Mouse (Mus musculus) heart, adult 18-20 months (tissue): Measurements from ENCODE around the gene Cdkal1. TPM values are rescaled to one million over a fixed set of nuclear protein-coding genes. Genes with fewer than 3 reads are reported as not detected.

Experiments
- DNase-seq, 2 experiments: peaks; one replicate each; pipeline ENCODE4 v3.0.0; 2021 to 2022; ENCODE audit warnings: mixed read lengths in 1 of 2
- total RNA-seq, 2 experiments: library from RNA; stranded (reverse); gene quantifications; 2 replicates each; pipeline ENCODE4 v1.2.3; 2021

The Cdkal1 gene
- total RNA-seq, 2 experiments from 2014 or later, result 25.8 to 32.5 TPM

DNA sequence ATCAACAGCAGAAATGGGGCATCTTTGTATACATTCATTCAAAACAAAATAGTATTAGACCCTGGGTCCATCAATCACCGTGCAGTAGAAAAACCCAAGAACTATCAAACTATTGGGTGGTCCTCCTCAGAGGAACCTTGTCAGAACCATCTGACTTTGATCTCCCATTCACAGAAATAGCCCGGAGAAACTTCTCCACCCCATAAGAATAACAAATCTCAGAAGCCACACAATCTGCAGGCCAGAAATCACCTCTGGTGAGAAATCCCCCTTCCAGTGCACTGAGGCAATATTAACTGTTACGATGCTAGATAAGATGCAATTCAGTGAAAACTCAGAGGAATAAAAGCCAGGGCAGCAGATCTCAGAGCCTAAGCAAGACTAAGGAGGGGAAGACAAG, 275.5 kb downstream of the Cdkal1 start:
- no peak for DNase-seq

DNA sequence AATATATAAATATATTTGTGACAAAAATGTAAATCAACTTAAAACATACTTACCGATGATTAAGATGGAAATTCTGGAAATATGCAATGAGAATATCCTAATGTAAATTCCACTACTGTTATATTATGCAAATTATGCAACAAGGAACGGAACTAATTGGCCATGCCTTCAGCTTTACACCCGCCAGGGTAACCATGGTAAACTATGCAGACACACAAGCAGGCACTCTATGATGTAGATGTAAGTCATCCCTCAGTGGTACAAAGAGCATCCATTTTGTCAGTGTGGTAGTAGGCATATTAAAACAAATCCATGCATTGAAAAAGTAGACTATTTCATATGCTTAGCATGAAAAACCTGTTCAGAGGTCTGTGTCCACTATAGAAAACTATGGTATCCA, 276.9 kb downstream of the Cdkal1 start:
- no peak for DNase-seq

DNA sequence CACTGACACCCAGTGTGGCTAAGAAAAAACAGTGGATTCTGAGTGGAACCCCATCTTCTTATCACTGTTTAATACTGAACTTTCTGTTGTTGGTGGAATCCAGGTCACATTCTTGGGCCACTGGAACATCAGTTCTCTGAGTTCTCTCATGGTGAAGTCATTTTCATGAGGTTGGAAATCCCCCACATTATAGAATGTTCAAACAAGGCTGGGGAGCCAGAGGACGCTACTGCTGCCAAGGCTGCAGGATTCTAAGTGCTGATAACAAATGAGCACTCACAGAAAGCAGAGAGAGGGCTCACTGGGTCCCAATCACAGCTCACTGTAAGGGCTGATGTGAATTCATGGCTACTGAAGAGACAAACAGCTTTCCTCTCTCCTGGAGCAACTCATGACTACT, 280.7 kb downstream of the Cdkal1 start:
- DNase-seq, result peak in 1 of 2 experiments; percentile 6

DNA sequence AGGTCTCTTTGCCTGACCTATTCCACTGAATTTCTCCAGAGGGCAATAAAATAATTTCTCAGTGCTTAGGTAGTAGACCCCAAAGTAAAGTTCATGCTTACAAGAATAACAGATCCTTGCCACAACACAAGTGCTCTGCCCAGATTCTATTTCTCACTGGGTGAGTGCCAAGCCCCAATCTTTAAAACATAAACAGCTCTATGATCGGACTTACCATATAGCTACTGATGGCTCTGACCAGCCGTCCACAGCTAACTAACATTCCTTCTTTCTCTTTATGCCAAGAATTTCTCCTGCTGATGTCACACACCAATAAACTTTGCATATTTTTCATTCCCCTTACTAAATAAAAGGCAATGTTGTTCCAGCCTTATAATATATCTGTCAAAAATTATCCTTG, 283.0 kb downstream of the Cdkal1 start:
- DNase-seq, result no peak

DNA sequence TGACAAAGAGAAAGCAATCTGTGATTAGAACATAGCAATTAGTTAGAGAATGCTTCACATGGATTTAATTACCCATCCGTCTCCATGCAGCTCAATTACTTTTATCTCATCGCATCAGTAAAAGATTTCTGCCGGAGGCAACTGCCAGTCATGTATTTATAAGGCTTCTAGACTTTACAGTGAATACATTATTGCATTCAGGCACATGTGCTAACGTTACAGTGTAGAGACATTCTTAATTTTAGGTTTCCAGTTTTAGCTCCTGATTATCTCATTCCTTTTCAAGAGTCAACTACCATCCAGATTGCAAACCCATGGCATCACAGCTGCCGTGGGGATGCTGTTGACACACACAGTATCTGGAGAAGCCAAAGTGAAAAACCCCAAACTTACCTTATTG, 289.8 kb downstream of the Cdkal1 start:
- DNase-seq, result no peak

DNA sequence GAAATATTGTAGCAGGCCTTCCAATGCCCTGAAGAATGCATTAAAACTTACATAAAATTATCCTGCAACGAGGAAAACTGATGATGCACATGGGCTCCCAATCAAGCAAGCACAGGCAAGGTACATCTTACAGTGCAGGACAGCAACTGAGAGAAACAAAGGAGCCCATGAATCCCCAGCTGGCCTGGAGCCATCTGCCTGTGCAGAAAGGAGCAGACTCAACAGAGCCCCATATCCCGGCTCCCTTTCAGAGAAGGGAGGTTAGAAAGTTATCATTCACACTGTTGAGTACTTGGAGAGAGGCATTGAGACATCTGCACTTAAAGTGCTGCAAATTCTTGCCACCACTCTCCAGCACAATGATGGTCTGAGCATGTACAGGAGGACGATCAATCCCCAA, 296.3 kb downstream of the Cdkal1 start:
- no peak for DNase-seq

DNA sequence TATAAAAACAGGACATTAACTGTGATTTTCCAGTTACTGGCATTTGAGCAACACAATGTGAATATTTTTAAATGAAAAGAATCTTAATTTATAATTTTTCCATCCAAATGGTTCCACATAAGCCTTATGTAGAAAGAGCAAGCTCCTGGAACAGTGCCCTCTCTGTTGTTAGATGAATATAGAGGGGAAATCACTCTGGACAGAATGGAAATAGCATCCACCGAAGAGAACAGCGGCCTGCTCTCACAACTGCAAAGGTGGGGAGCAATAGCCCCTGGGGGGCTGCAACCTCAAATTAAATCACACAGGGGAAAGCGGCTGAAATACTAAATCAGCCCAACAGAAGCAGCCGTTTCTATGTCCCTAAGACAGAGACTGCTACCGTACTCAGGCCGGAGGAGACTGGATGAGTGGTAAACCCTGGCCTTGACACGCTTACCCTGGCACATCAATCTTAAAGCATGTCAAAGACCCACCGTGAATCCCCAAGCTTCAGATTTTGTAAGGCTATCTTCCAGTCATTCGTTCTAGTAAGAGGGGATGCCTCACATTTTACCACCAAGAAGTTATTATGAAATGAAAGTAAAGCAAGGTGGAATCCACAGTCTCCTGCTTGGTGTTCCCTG, 300.2 kb downstream of the Cdkal1 start:
- DNase-seq, result no peak

DNA sequence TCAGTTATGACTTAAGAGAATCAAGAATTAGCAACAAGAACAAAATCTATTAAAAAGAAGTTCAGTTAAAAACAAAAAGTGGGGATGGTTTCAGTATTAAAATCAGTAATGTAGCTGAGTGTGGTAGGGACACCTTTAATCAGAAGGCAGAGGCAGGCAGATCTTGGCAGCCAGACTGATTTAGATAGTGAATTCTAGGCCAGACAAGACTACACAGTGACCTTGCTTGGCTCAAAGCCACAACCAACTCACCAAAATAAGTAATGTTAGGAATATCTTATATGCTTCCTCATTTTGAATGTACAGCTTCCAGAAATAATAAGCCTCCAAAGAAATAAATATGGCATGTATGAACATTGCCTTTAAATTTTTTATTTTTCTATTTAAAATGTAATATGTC, 301.7 kb downstream of the Cdkal1 start:
- no peak for DNase-seq

DNA sequence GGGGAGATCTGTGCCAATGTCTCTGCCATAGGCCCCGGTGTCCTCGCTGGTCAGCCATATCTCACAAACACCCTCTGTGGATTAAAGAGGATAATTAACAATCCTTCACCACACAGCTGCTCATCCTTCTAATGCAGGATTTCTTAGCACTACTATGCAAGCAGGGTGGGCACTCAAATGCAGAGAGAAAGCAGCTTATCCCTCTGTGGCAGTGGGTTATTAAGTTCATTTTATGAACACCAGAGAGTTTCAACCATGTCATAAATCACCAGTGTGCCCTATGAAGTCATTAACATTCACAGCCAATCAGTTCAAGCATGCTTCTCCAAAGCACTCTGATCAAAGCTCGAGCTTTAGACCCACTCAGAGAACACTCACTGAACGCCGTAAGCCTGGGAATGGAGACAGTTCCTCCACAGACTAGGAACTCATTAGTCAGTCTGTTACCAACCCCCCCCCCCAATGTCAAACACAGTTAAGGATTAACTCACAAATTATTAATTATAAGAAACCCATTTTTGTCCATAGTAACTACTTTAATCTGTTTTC, 303.1 kb downstream of the Cdkal1 start:
- no peak for DNase-seq

DNA sequence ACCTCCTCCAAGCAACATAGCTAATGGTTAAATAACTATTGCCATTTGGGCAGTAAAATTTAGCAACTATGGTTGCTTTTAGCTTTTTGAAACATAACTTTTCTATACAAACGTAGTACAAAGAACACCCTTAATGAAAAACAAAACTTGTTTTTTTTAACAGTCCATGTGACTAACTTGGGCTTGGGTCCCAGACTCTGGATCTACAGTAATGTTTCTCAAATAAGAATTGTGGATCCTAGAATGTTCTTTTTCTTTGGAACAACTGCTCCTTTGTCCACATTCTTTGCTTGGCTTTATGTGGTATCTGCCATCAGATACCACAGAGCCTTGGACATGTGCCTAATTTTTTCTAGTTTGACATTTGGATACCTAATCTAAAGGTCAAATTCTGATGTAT, 304.6 kb downstream of the Cdkal1 start:
- DNase-seq, result no peak

DNA sequence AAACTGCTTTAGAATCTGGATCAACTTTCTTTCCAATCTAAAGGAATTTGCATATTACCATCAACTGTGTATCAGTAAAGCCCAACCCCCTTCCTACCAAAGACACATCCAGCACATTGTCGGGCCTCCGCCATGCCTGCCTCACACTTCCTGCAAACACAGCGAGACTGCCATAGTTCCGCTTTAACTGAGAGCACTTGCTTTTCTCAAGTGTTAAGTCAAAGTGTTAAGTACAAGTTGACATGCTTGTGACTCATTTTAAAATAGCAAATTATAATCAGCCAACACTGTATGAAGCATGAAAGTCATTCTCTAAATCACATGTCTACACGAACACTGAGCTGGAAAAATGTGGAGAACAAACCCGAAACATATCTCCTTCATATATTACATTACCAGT, 305.3 kb downstream of the Cdkal1 start:
- DNase-seq, result peak; percentile 11 to 14

DNA sequence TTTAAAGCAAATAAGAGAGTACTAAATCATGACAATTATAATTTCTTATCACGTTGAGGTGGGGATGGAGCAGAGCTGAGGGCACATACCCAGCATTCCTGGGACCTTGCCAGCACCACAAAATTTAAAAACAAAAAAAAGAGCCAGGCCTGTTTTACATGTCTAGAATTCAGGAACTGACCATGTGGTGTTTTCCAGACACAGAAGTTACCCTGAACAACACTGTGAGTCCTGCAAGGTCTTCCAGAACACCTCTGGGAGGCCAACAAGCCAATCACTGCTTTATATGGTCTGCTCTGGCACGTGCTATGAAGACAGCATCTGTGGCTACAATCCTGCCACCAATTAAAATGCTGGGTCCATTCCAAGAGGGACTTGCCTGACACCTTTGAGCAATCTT, 305.7 kb downstream of the Cdkal1 start:
- peak; percentile 13 to 14 for DNase-seq

DNA sequence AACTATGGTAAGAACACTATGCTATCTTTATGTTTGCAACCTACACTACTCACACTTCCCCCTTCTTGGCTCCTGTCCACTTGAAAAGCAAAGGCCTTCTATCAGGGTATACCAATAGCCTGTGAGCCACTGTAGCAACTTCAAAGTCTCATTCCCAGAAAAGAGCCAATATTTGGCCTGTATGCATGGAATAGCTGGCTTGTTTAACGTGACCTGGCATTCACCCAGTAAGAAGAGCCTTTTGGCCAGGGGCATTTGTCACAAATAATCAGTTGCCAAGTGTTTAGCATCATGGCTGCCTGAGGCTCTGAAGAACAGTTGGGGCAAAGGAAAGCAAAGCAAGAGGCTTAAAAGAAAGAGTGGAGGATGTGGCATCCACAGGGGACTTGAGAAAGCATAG, 317.6 kb downstream of the Cdkal1 start:
- no peak for DNase-seq

DNA sequence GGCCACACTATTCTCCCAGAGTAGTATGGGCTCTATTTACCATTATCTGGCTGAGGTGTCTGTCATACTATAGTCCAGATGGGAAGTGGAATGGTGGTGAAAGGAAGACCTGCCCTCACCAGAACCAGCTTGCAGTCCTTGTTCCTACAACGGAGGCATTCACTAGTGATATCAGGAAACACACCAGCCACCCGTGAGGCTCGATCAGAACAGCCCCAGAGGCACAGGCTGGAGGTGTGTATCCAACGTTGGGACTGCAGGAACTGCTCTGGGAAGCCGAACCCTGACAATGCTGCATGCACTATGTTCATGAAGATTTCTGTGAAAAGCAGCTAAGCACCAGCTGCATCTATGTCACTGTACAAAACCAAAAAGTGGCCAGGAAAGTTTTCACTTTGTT, 321.9 kb downstream of the Cdkal1 start:
- DNase-seq, result no peak

DNA sequence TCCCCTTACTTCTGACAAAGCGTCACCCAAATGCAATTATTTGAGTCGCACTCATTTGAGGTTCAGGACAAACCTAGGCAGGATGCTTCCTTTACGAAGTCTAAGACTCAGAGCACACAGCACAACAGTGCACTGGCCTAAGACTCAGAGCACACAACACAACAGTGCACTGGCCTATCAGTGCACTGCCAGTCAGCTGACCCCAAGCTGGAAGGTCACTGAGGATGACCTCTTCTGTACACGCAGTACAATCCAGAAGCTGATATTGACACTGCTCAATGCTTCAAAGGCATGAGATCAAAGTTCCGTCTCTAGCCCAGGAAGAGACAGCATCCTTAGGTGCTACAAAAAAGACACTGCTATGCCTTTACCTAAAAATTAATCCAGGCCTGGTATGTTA, 327.1 kb downstream of the Cdkal1 start:
- no peak for DNase-seq

DNA sequence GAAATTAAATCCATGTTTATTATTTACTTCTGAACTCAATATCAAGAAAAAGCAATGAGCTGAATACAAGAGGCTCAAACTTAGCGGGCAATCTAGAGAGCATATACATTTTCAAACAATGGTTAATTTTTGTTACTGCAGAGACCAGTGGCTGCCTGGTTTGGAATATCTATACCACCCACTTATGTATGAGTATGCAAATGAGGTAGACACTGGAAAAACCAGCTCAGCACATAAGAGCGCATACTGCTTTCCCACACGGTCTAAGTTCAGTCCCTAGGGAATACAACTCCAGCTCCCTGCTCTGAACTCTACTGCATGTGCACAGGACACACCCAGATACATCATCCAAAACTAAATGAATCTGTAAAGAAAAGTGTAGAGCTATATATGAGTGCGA, 334.2 kb downstream of the Cdkal1 start:
- DNase-seq, result no peak

DNA sequence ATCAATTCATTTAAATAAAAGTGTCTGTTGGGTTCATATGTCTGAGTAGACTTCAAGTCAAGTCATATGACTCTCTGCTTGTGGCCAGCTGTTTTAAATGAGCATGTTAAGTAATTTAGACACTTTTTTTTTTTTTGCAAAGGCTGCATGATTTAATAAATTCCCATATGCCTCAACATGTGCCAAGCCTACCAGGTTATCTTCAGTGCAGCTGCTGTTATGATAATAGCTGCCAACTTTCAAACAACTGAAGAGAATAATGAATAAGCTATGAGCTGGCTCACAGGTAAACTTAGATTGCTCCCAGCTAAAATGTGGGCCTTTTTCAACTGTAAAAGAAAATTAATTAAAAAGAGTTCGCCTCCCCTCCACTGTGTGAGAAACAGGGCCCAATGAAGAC, 341.4 kb downstream of the Cdkal1 start:
- no peak for DNase-seq

DNA sequence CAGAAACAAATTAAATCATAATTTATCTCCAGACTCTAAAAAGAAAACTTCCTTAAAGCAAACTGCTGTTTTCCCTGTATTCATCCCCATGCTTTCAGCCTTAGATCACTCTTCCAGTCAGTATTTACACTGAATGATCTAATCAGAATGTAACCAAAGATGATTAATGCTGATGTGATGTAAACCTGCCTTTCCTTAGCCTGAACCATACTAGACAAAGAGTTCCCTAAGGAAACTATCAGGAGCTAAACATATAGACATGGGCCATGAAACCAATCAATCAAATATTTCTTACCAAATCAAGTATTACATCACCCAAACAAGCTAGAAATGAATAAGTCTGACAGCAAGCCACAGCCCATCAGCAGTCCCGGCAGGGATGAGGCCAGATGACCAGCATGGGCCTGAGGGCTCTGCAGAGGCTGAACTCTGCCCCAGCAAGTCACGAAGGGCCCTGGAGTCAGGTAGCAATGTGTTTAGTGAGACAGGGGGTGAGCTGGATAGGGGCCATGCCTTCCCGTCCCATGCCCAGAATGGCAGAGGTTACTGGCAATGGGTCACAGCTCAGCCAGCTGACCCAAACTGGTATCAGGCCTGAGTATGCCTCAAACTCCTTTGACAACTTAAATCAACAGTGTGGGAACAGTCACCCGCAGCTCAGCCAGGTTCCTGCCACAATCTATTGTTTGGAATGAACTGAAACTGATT, 350.5 kb downstream of the Cdkal1 start:
- no peak for DNase-seq

DNA sequence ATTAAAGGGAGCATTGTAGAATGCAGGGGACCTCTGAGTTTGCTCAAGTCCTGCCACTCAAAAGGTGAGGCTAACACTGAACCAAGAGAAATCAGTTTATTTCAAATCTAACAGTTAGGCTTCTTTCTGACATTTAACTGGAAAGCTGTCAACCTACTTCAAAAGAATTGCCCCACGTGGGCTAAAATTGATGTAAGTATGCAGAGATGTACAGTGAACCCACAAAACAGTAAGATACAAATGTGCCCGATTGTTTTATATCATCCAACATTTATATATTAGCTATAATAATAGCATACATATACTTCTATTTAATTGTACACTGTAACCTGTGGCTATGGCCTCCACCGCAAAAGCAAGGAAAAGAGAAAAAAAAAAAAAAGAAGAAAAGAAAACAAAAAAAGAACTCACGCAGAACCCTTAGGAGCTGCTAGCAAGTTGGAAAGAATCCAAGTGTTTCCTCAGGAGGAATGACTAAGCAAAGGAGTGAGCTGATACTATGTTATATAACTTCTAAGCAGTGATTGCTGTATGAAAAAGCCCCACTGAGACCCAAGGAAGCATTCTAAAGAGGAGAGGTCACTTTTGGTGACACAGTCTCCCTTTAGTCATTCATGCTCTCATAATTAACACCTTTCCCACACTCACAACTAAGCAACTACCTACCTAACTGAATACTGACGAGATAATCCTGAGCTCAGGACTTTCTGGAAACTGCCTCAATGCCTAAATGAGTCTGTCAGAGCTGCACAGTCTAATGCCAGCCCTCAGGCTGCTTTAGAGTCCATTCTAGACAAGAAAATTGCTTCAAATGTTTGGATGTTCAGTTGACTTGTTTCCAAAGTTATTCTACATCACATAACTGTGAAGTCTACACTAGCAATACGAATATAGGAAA, 352.1 kb downstream of the Cdkal1 start:
- DNase-seq, result peak; percentile 65 to 69

DNA sequence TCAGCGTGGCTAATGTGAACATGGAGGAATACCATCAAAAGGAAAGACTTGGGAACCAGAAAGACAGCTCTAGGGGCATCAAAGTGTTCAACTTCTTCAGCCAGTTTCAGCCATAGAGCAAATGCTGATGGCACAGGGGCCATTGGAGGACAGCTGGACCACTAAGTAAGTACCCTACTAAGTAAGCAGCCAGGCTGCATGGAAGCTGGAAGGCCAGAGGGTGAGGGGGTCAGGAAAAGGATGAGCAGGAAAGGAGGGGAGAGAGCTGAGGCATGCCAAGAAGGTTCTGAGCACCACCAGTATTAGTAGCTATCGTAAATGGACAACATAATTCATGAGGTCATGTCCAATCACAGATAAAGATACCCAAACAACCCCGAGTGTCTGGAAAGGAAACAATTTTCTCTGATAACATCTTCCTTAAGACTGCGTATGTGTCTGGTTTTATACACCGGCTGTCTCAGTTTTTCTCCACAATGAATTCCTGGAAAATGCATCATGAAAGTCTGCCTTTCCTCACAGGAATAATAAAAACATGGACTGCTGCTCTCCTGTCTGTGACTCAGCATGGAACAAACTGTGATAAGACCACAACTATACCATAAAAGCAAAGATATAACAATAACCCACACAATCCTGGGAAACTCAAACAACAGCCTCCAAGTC, 352.9 kb downstream of the Cdkal1 start:
- no peak for DNase-seq

DNA sequence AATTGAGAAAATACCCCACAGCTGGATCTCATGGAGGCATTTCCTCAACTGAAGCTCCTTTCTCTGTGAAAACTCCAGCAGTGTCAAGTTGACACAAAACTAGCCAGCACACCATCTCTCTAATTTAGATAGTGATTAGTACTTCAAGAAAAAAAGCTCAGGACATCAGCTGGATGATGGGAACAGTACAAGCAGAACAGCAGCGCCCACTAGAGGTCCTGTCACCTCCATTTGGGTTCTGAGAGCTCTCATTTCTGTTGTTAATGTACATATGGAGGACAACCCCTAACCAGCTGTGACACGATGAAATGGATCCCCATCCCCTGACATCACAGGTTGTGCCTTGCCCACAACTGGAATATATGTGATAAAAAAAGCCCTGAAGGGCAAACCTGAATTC, 354.3 kb downstream of the Cdkal1 start:
- no peak for DNase-seq

DNA sequence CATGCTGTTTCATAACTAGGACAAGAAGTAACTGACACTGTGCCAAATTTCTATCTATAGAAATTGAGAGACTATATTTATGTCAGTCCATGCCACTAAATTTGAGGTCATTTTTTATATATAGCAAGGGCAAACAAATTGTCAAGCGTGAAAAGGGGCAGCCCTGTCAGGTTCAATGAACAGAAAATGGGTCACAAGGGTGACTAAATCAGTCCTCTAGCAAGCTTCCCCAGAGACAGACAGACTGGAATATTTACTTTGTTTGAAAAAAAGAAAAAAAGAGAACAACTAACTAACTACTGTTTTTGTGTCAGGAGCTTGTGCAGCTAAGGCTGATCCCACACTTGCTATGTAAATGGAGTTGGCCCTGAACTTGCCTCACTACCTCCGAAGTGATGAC, 355.7 kb downstream of the Cdkal1 start:
- no peak for DNase-seq
